Mouse (Mus musculus) brain, embryonic 14.5 days (tissue): ENCODE results near the gene Mphosph6. TPM values are rescaled to one million over a fixed set of nuclear protein-coding genes. Genes with fewer than 3 reads are reported as not detected.

Experiments
- DNase-seq: peaks from one replicate; pipeline ENCODE4 v3.0.0-alpha.2; 2011; ENCODE audit warnings: low read depth
- CTCF ChIP-seq: fragments of 200-500 bp; IDR thresholded peaks from 2 replicates; pipeline ENCODE4 v1.5.1; 2012; ENCODE audit warnings: inconsistent platforms, mild to moderate bottlenecking, moderate library complexity, borderline replicate concordance; ENCODE audit not compliant: insufficient read depth, insufficient read length; ENCODE audit errors: extremely low read depth
- POLR2A ChIP-seq: fragments of 200-500 bp; IDR thresholded peaks from 2 replicates; pipeline ENCODE4 v1.6.1; 2012; ENCODE audit warnings: mild to moderate bottlenecking, inconsistent platforms, borderline replicate concordance; ENCODE audit not compliant: poor library complexity, insufficient read depth, insufficient read length, severe bottlenecking; ENCODE audit errors: extremely low read depth
- polyA plus RNA-seq: library from polyadenylated mRNA; depleted of rRNA; stranded (reverse); fragments of >200 nt; gene quantifications from 2 replicates; pipeline ENCODE4 v1.2.3, GENCODE M21; 2012; rRNA removed

The Mphosph6 gene
- 19.8 and 21.5 TPM in 2 replicates for polyA plus RNA-seq

- DNase-seq: peak; percentile 99
- TF ChIP-seq POLR2A (peak; percentile 66; the same call in 1 of the 2 replicates), CTCF (no peak)
Observed at GRCm38 (mm10) chr8:117801443-117802298, at the start of gene Mphosph6. Mphosph6 (minus strand) TSS chr8:117801943.

GRCm38 (mm10) chr8:117850420-117850819, 48.7 kb upstream of the Mphosph6 start:
- DNase-seq: no peak
- TF ChIP-seq CTCF: no peak
- no peak for TF ChIP-seq POLR2A

DNA sequence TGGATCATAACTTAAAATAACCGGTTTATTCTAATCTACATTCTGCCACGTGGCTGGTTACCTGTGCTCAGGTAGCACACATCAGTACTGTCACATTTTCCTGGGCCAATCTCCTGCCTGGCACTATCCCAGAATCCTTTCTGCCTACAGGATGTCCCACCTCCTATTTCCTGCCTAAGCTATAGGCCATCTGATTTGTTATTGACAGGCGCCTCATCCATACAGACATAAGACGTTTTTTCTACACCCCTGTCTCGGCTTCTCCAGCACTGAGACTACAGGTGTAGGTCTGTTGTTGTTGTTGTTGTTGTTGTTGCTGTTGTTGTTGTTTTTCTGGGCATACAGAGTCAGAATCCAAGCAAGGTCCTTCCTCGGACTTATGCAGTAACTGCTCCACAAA, 46.1 kb upstream of the Mphosph6 start:
- TF ChIP-seq CTCF: no peak
- TF ChIP-seq POLR2A: no peak
- no peak for DNase-seq

GRCm38 (mm10) chr8:117843694-117844093, 42.0 kb upstream of the Mphosph6 start:
- DNase-seq: no peak
- TF ChIP-seq CTCF (peak; percentile 31; the same call in 1 of the 2 replicates), POLR2A (no peak)

GRCm38 (mm10) chr8:117813524-117813923, 11.8 kb upstream of the Mphosph6 start:
- no peak for TF ChIP-seq CTCF
- no peak for TF ChIP-seq POLR2A
- no peak for DNase-seq

DNA sequence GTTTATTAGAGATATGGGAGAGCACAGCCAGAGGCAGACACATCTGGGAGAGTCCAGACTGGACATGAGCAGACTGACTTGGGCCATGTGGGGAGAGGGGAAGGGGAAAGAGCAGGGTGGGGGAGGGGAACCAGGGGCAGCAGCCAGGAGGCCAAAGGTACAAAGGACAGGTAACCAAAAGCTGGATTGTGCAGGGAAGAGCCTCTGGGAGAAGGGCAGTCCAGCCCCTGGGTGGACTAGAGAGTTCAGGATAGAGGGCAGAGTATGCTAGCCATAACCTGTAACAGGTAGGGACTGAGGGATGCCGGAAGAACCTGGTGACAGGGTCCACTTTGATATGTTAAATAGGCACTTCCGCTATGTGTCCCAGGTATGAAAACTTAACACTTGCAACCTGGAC, 8.9 kb upstream of the Mphosph6 start:
- no peak for DNase-seq
- TF ChIP-seq CTCF (no peak), POLR2A (no peak)

DNA sequence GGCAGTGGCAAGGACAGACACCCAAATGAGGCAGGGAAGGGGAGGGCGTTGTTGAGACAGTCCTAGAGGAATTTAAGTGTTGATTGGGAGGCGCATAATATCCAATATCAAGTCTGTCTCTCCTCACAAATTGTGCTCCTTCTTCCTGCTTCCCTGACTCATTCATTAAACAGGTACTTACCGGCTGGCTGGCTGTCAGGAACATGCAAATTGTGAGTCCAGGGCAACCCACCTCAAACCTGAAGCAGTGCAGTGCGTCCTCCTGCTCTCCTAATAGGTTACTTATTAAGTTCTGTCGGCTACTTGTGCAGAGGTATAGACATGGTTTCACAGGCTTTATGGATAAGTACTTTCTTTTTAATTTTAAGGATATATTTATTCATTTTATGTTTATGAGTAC, 3.7 kb upstream of the Mphosph6 start:
- TF ChIP-seq POLR2A (no peak), CTCF (no peak)
- no peak for DNase-seq

DNA sequence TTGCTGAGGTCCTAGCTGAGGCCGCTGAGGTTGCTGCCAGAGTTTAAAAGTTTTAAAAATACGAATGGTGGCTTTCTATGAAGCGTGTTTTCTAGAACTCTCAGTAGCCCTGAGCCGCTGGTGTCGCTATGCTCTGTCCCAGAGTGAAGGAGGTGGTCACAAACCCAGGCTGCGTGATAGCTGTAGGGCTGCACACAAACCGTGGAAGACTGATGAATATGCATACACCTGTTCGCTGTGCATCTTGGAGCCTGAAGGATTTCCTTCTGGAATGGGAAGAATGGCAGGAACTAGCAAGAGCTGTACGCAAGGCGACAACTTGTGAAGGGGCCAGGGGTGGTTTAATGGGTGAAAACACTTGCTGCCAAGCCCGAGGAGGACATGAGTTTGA, 551 bp upstream of the Mphosph6 start:
- DNase-seq: no peak
- no peak for TF ChIP-seq CTCF
- no peak for TF ChIP-seq POLR2A

- DNase-seq: no peak
- TF ChIP-seq CTCF (no peak), POLR2A (no peak)
Observed at GRCm38 (mm10) chr8:117798066-117798465, 3.7 kb downstream of the Mphosph6 start.

DNA sequence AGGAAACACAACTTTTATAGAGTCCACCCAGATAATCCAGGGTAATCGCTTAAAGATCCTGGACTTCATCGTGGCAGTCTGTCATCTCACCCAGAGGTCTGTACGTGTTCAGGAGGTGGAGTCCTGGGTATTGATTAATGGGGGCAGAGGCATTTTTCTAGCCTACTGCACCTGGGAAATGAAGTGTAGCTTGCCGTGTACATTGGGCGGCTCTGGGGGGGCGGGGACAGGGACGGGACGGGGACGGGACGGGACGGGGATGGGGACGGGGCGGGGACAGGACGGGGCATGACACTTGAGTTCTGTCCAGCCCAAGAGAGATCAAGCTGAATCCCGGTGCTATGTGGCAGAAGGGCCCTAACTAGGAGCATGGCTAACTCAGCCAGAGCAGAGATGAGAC, 5.3 kb downstream of the Mphosph6 start:
- TF ChIP-seq CTCF: no peak
- TF ChIP-seq POLR2A: no peak
- no peak for DNase-seq

DNA sequence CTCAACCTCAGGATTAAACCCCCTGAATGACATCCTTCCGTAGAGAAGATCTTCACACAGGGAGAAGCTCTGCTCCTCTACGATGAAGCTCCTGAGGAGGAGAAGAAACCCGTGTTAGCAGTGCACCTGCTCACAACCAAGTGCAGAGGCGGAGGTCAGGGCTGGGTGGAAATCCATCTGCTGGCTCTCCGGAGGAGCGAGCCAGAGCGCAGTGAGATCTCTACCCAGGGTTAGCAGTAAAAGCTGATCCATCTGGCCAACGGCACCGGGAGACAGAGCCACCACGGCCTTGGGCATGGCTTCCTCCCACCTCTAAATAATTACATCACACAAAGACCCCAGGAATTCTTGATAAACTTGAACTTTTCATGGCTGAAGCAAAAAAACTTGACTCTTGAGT, 7.2 kb downstream of the Mphosph6 start:
- no peak for DNase-seq
- no peak for TF ChIP-seq POLR2A
- no peak for TF ChIP-seq CTCF

DNA sequence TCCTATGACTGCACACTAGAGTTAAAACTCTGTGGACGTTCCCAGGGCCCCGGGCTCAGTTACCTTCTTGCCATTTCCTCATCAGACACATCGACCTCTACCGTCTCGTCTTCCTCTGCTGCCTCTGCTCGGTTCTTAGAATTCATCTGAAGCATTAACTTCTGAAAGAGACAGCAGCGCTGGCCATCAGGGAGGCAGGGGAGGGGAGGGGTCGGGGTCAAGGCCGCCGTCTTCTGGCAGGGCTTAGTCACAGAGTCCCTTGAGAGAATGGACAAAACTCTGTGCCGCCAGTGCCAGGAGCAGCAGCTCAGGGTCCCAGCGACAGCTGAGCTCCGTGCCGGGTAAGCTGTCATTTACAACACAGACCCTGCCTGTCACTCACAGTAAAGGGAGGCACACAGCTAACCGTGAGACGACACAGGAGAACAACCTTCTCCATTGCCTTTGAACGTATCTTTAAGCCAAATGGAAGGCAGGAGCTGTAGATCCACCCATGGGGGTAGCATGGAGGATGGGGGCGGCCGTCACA, 9.1 kb downstream of the Mphosph6 start:
- TF ChIP-seq POLR2A (no peak), CTCF (no peak)
- DNase-seq: peak; percentile 6
